Mouse (Mus musculus) embryonic facial prominence, embryonic 10.5 days (tissue): Measurements from ENCODE around the gene Pde8a. TPM values are rescaled to one million over a fixed set of nuclear protein-coding genes. Genes with fewer than 3 reads are reported as not detected.

Experiments
- DNase-seq: peaks from one replicate; pipeline ENCODE4 v3.0.0-alpha.2; 2017; ENCODE audit warnings: low spot score
- H3K27ac ChIP-seq: fragments of 300-500 bp; sonication (generic); replicated peaks from 2 replicates; pipeline ENCODE4 v1.5.1; 2016; ENCODE audit warnings: mild to moderate bottlenecking
- H3K27me3 ChIP-seq: fragments of 300-500 bp; sonication (generic); replicated peaks from 2 replicates; pipeline ENCODE4 v1.6.1; 2016; ENCODE audit warnings: low read depth, mild to moderate bottlenecking; ENCODE audit not compliant: poor library complexity, severe bottlenecking
- H3K36me3 ChIP-seq: fragments of 300-500 bp; sonication (generic); replicated peaks from 2 replicates; pipeline ENCODE4 v1.6.1; 2016; ENCODE audit warnings: mild to moderate bottlenecking, moderate library complexity
- H3K4me1 ChIP-seq: fragments of 300-500 bp; sonication (generic); 2 replicates; pipeline ENCODE4 v1.6.1; 2016
- H3K4me3 ChIP-seq: fragments of 300-500 bp; sonication (generic); 2 replicates; pipeline ENCODE4 v1.5.1; 2016; ENCODE audit warnings: mild to moderate bottlenecking, moderate library complexity
- H3K9me3 ChIP-seq: fragments of 300-500 bp; sonication (generic); 2 replicates; pipeline ENCODE4 v1.6.1; 2016; ENCODE audit warnings: mild to moderate bottlenecking
- WGBS: fragments of 180-500 bp; shearing (Covaris S2); methylation state at CpG from one replicate; pipeline ENCODE4 v1.1.7; 2016; 5-methylcytosine and 5-hydroxymethylcytosine counted together
- polyA plus RNA-seq: library from polyadenylated mRNA; unstranded; fragments of >200 nt; fragmentation: Nextera tagmentation; extraction: Ambion mirVana; gene quantifications from 2 replicates; pipeline ENCODE4 v1.2.1, GENCODE M21; 2016

The Pde8a gene
- polyA plus RNA-seq, 1 experiment from 2014 or later, result 2.4 TPM

DNA sequence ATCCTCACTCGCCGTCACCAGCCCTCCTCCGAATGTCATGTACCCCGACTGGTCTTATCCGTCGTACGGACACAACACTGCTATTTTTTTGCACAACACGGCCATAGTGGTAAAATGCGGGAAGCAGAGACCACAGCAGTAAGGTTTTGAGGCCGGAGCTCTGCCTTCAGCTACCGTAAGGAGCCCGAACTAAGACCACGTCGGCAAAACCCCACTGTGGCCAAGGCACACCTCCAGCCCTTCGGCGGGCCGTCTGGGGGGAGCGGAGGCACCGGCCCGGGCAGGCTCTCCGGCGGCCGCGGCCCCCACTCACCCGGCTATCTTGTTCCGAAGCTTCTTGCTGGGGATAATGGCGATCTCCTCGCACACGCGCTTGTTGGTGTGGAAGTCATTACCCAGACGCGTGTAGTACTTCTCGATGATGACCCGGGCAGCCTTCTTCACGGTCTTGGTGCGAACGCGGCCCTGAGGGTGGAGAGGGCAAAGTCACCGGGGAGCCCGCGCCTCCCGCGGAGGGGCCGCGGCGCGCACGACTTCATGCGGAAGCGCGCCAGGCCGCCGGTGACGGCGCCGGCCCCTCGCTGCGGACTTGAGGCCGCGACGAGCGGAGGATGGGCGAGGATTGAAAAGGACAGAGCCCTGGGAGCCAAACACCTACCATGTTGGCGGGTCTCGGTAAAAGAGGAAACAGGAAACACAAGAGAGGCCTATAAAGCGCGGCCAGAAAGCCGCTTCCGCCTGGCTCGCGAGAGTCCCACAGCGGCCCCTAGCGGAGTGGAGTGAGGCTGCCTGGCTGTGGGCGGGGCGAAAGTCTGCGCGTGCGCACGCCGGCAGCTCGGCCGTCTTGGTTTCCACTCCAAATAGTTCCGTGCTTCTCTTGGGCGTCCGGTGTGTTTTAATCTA lies 131.4 kb downstream of the Pde8a start, which contains the start of gene Rps17:
Gene Rps17, minus strand, starts transcription at position 711 of the 903 bp plus-strand sequence.
- Histone ChIP-seq H3K9me3 (no peaks in the 10 kb centered on the region), H3K27ac (peak within 1 kb of the TSS; percentile 96), H3K27me3 (no peaks in the 10 kb centered on the region), H3K36me3 (peaks cover 44% of the 10 kb centered on the region), H3K4me3 (peak within 1 kb of the TSS; percentile 99), H3K4me1 (peaks cover 19% of the 10 kb centered on the region)
- WGBS, result under 1% methylated on average over 85 of the region's 85 CpGs
- DNase-seq, result peak; percentile 98

DNA sequence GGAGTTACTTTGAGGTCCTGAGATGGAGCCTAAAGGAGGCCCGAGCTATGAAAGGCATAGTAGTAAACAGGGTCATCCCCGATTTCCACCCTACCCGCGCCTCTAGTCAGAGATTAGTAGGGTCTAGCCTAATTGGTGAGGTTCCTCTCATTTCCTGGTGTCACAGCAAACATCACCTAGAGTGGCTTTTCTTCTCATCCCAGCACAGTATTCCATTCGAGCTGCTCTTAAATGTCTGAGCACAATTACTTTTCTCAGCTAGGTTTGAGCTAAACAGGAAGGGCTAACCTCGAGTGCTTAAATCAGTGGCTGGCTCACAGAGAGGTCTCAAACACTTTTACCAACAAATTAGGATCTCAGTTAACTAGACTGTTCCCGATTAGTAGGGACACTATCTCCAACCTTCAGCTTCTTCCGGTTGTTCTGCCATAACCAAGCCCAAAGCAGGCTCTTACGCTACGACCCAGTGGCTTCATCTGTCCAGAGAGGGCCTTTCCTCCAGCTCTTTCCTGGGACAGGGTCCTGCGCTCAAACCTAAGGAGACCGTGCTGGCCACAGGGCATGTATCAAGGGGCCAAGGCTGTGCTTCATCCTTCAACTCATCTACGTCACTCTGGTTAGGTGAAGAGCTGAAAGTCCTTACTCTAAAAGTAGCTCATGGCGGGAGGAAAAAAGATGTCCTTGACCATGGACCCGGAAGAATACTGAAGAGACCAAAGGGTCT lies 132.2 kb downstream of the Pde8a start:
- Histone ChIP-seq H3K27me3 (no peaks in the 10 kb centered on the region), H3K36me3 (peaks cover 35% of the 10 kb centered on the region), H3K4me1 (peaks cover 19% of the 10 kb centered on the region), H3K9me3 (no peaks in the 10 kb centered on the region), H3K4me3 (peak overlapping the region; percentile 99), H3K27ac (peak overlapping the region; percentile 96)
- DNase-seq, result no peak
- WGBS, result 62% methylated on average over 15 of the region's 15 CpGs

DNA sequence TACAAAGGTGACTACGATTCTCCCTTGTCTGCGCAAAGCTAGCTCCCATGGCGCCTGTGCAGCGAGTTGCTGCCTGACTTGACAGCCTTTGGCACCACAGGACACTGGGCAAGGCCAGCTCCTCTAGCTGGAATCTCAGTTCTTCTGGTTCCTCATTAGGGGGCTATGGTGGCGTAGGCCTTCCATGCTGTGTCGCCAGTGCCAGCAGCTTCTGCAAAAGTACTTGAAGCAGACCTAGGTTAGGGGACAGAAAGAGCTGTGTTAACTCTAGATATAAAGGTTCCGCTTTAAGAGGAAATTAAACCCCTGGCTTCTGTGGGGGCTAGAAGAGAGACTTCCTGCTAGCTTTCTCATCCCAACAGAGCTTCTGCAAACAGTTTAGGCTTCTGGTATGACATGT lies 134.8 kb downstream of the Pde8a start:
- Histone ChIP-seq H3K4me3 (no peak overlapping the region), H3K4me1 (peaks cover 9% of the 10 kb centered on the region), H3K9me3 (no peaks in the 10 kb centered on the region), H3K36me3 (peaks cover 9% of the 10 kb centered on the region), H3K27me3 (no peaks in the 10 kb centered on the region), H3K27ac (no peak overlapping the region)
- DNase-seq, result no peak
- 57% methylated on average over 7 of the region's 7 CpGs for WGBS

- H3K27me3 ChIP-seq, result no peaks in the 10 kb centered on the region; the same call in 1 of the 2 replicates
- no peak overlapping the region for H3K27ac ChIP-seq
- no peaks in the 10 kb centered on the region for H3K36me3 ChIP-seq
- H3K4me1 ChIP-seq, result no peaks in the 10 kb centered on the region
- no peak overlapping the region for H3K4me3 ChIP-seq
- no peak for DNase-seq
- WGBS, result 85% methylated on average over 4 of the region's 4 CpGs
- H3K9me3 ChIP-seq, result no peaks in the 10 kb centered on the region
Measured at GRCm38 (mm10) chr7:81351826-81352225, 138.4 kb downstream of the Pde8a start.

DNA sequence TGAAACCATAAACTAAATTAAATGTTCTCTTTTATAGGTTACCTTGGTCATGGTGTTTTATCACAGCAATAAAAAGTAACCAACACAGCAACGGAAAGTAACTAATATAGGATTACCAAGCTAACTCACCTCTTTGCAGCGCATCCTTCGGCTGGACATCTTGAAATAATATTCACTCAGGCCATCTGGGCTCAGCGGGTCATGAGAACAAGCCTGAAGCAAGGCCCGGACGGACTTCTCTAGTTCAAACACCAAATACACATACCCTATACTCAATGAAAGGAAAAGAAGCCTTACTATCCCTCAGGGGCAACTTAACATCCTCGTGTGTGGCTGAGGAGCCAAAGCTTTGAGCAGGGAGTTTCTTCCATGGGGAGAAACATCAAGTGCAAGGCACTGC lies 142.3 kb downstream of the Pde8a start:
- Histone ChIP-seq H3K4me3 (no peak overlapping the region), H3K27me3 (no peaks in the 10 kb centered on the region; the same call in 1 of the 2 replicates), H3K36me3 (no peaks in the 10 kb centered on the region), H3K27ac (no peak overlapping the region), H3K9me3 (no peaks in the 10 kb centered on the region), H3K4me1 (no peaks in the 10 kb centered on the region)
- peak; percentile 7 for DNase-seq
- 72% methylated on average over 7 of the region's 7 CpGs for WGBS

GRCm38 (mm10) chr7:81356360-81356759 lies 143.0 kb downstream of the Pde8a start:
- peak; percentile 1 for DNase-seq
- 91% methylated on average over 1 of the region's 1 CpGs for WGBS
- no peaks in the 10 kb centered on the region; the same call in 1 of the 2 replicates for H3K27me3 ChIP-seq
- H3K9me3 ChIP-seq, result no peaks in the 10 kb centered on the region
- H3K4me1 ChIP-seq, result no peaks in the 10 kb centered on the region
- H3K36me3 ChIP-seq, result no peaks in the 10 kb centered on the region
- no peak overlapping the region for H3K27ac ChIP-seq
- H3K4me3 ChIP-seq, result no peak overlapping the region

DNA sequence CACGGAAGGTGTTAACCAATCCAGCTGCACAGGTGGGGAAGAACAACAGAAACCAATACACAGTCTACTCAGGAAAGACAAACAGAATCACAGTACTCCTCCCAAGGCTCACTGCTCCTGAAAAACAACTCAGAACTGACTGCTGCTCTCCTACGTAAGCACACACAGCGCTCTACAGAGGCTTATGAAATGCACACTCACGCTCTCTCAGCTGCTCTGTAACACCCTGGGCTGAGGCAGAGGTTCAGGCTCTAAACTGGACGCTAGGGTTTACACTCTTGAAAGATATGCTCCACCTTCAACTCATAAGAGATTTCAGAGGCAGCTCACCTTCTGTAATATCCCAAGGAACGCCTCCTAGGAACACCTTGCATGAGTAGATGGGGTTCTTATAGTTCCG lies 143.6 kb downstream of the Pde8a start:
- 85% methylated on average over 7 of the region's 7 CpGs for WGBS
- H3K36me3 ChIP-seq, result no peaks in the 10 kb centered on the region
- no peak overlapping the region for H3K27ac ChIP-seq
- no peaks in the 10 kb centered on the region; the same call in 1 of the 2 replicates for H3K27me3 ChIP-seq
- H3K4me1 ChIP-seq, result no peaks in the 10 kb centered on the region
- no peak overlapping the region for H3K4me3 ChIP-seq
- H3K9me3 ChIP-seq, result no peaks in the 10 kb centered on the region
- peak; percentile 3 for DNase-seq

DNA sequence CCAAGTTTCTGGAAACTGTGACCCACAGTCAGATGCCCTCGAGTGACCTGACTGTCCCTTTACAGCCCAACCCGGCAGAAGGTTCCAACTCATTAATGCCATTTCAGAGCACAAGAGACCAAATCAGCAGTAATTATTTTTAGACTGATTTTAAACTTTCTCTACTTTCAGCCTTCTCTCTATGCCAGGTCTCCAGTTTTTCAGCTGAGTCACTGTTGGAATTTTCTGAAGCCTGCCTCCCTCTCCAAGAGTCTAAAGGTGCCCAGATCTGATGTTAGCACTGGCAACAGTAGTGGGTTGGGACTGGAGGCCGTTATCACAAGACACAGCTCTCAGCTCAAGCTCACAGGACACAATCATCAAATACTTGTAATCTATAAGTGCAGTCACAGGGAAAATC lies 154.6 kb downstream of the Pde8a start:
- 82% methylated on average over 3 of the region's 3 CpGs for WGBS
- H3K4me1 ChIP-seq, result peaks cover 10% of the 10 kb centered on the region
- no peaks in the 10 kb centered on the region for H3K9me3 ChIP-seq
- DNase-seq, result no peak
- peaks cover 19% of the 10 kb centered on the region for H3K27me3 ChIP-seq
- no peaks in the 10 kb centered on the region for H3K36me3 ChIP-seq
- no peak overlapping the region for H3K4me3 ChIP-seq
- no peak overlapping the region for H3K27ac ChIP-seq

DNA sequence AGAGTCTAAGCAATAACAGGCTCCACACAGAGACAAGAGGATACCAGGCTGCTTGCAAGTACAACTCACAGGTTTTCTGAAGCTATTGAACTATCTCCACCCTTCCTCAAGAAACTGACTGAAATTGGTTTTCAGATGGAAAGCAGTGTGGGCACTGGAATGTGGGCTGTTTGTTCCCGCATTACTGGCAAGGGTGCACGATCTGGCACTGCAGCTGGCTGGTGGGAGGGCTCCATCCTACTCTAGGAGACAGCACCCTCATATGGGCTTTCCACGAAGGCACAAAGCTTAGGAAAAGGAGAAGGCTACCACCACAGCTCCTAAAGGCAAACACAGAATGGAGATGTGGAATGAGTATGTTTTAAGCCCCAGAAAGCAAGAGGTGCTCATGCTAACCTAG lies 156.3 kb downstream of the Pde8a start:
- no peak for DNase-seq
- Histone ChIP-seq H3K4me1 (peaks cover 10% of the 10 kb centered on the region), H3K36me3 (no peaks in the 10 kb centered on the region), H3K27me3 (peaks cover 25% of the 10 kb centered on the region), H3K4me3 (no peak overlapping the region), H3K27ac (no peak overlapping the region), H3K9me3 (no peaks in the 10 kb centered on the region)
- WGBS, result 70% methylated on average over 3 of the region's 3 CpGs

DNA sequence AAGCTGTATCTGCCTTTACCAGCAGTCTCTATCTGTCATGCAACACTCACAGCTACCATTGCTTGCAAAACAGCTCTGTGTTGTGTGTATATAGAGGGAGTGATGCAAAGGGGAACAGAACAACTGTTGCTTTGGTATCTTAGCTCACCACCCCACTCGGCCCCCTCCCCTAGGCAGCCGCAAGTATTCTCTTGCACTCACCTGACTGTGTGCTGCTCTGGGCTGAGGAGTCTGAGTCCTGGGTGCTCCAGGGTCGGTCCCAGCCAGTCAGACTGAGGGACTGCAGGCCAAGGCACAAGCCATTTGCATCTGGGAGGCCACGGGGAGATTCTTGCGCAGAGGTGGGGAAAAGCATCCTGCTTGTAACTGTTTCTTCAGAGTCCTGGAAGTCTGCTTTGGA lies 158.4 kb downstream of the Pde8a start:
- no peaks in the 10 kb centered on the region for H3K36me3 ChIP-seq
- no peaks in the 10 kb centered on the region for H3K9me3 ChIP-seq
- H3K27me3 ChIP-seq, result peaks cover 25% of the 10 kb centered on the region
- no peak for DNase-seq
- 0 out of 2 replicates have a peak overlapping the region, but pooled peaks have one; percentile 40 for H3K4me3 ChIP-seq
- H3K4me1 ChIP-seq, result peaks cover 10% of the 10 kb centered on the region
- no peak overlapping the region for H3K27ac ChIP-seq
- 16% methylated on average over 5 of the region's 5 CpGs for WGBS

GRCm38 (mm10) chr7:81372337-81372920 lies 159.0 kb downstream of the Pde8a start:
- H3K27ac ChIP-seq, result no peak overlapping the region
- DNase-seq, result peak; percentile 53
- H3K4me3 ChIP-seq, result peak overlapping the region; percentile 40
- WGBS, result 6% methylated on average over 13 of the region's 13 CpGs
- H3K36me3 ChIP-seq, result no peaks in the 10 kb centered on the region
- peaks cover 10% of the 10 kb centered on the region for H3K4me1 ChIP-seq
- H3K27me3 ChIP-seq, result peaks cover 25% of the 10 kb centered on the region
- H3K9me3 ChIP-seq, result no peaks in the 10 kb centered on the region

- H3K36me3 ChIP-seq, result no peaks in the 10 kb centered on the region
- no peak overlapping the region for H3K27ac ChIP-seq
- H3K4me1 ChIP-seq, result no peaks in the 10 kb centered on the region
- H3K4me3 ChIP-seq, result no peak overlapping the region
- no peak for DNase-seq
- no peaks in the 10 kb centered on the region for H3K9me3 ChIP-seq
- no peaks in the 10 kb centered on the region for H3K27me3 ChIP-seq
- 73% methylated on average over 1 of the region's 1 CpGs for WGBS
Measured at GRCm38 (mm10) chr7:81379363-81379762, 166.0 kb downstream of the Pde8a start.
